Mouse (Mus musculus): ENCODE data around the gene Rab11fip3.

The Rab11fip3 gene

GRCm38 (mm10) chr17:25985306-25986294 is 83.8 kb downstream of the Rab11fip3 start, which contains the start of gene Capn15:
Gene Capn15 (minus strand): TSS chr17:25985796.
- DNase-seq, result peak; percentile 94

- no peak for DNase-seq
Observed at GRCm38 (mm10) chr17:25984556-25985305, 84.6 kb downstream of the Rab11fip3 start.

GRCm38 (mm10) chr17:25984066-25984465 is 85.3 kb downstream of the Rab11fip3 start:
- no peak for DNase-seq

GRCm38 (mm10) chr17:25982913-25983312 is 86.4 kb downstream of the Rab11fip3 start:
- no peak for DNase-seq

- no peak for DNase-seq
Observed at GRCm38 (mm10) chr17:25980854-25981253, 88.5 kb downstream of the Rab11fip3 start.

- no peak for DNase-seq
Observed at GRCm38 (mm10) chr17:25979829-25980738, 89.3 kb downstream of the Rab11fip3 start.

- no peak for DNase-seq
Observed at GRCm38 (mm10) chr17:25970954-25971707, 98.2 kb downstream of the Rab11fip3 start.

GRCm38 (mm10) chr17:25970448-25970847 is 98.9 kb downstream of the Rab11fip3 start:
- DNase-seq, result no peak

GRCm38 (mm10) chr17:25968176-25968575 is 101.2 kb downstream of the Rab11fip3 start:
- no peak for DNase-seq

GRCm38 (mm10) chr17:25967652-25968051 is 101.7 kb downstream of the Rab11fip3 start:
- no peak for DNase-seq

- DNase-seq, result no peak
Observed at GRCm38 (mm10) chr17:25964271-25964670, 105.1 kb downstream of the Rab11fip3 start.

GRCm38 (mm10) chr17:25962413-25962905 is 106.9 kb downstream of the Rab11fip3 start:
- no peak for DNase-seq

- no peak for DNase-seq
Observed at GRCm38 (mm10) chr17:25961566-25961965, 107.8 kb downstream of the Rab11fip3 start.

- no peak for DNase-seq
Observed at GRCm38 (mm10) chr17:25959630-25960467, 109.5 kb downstream of the Rab11fip3 start.

GRCm38 (mm10) chr17:25958771-25959494 is 110.4 kb downstream of the Rab11fip3 start:
- no peak for DNase-seq

GRCm38 (mm10) chr17:25957586-25958051 is 111.7 kb downstream of the Rab11fip3 start:
- DNase-seq, result no peak

- DNase-seq, result no peak
Observed at GRCm38 (mm10) chr17:25956631-25957030, 112.7 kb downstream of the Rab11fip3 start.

- no peak for DNase-seq
Observed at GRCm38 (mm10) chr17:25956201-25956600, 113.2 kb downstream of the Rab11fip3 start.

GRCm38 (mm10) chr17:25955736-25956135 is 113.6 kb downstream of the Rab11fip3 start:
- DNase-seq, result no peak

- no peak for DNase-seq
Observed at GRCm38 (mm10) chr17:25954671-25955070, 114.7 kb downstream of the Rab11fip3 start.
